Mouse (Mus musculus) CH12.LX (cell line): ENCODE results near the gene Lrch4. TPM values are rescaled to one million over a fixed set of nuclear protein-coding genes. Genes with fewer than 3 reads are reported as not detected.

Experiments
- DNase-seq: peaks from one replicate; pipeline ENCODE4 v3.0.0-alpha.2; 2013; ENCODE audit errors: extremely low read depth
- H3K27ac ChIP-seq: 2 replicates; pipeline ENCODE4 v1.5.1; 2012; ENCODE audit warnings: low read depth, mild to moderate bottlenecking, control low read depth, moderate library complexity; ENCODE audit not compliant: insufficient read depth
- H3K27me3 ChIP-seq: replicated peaks from 2 replicates; pipeline ENCODE3; 2012; ENCODE audit warnings: inconsistent platforms
- H3K36me3 ChIP-seq, 2 experiments: replicated peaks in 1 of 2; 2 replicates each; pipeline versions ENCODE3 to v1.6.1; 2012; ENCODE audit warnings: inconsistent platforms in 1 of 2, low read length in 1 of 2, mild to moderate bottlenecking in 1 of 2, mixed read lengths in 1 of 2, moderate library complexity in 1 of 2; ENCODE audit not compliant: control insufficient read depth in 1 of 2, insufficient read depth in 1 of 2
- H3K4me1 ChIP-seq, 2 experiments: 2 replicates each; pipeline ENCODE4 v1.6.1; 2012; ENCODE audit warnings: inconsistent platforms in 1 of 2, moderate library complexity in 1 of 2; ENCODE audit not compliant: insufficient read depth in 2 of 2, control insufficient read depth in 1 of 2
- H3K4me2 ChIP-seq: 2 replicates; pipeline ENCODE4 v1.6.1; 2012; ENCODE audit warnings: low read depth, mild to moderate bottlenecking, control low read depth; ENCODE audit not compliant: poor library complexity, insufficient read depth, severe bottlenecking
- H3K4me3 ChIP-seq, 3 experiments: fragments of 150-350 bp in 1 of 3; sonication (generic) in 1 of 3; replicated peaks in 1 of 3; 2 replicates each; pipeline versions ENCODE3 to v1.5.1; 2011 to 2012; ENCODE audit warnings: low read depth in 2 of 3, low read length in 2 of 3, mild to moderate bottlenecking in 2 of 3, moderate library complexity in 2 of 3, control low read depth in 1 of 3, improper control_type of control experiment in 1 of 3, inconsistent platforms in 1 of 3, mixed read lengths in 1 of 3; ENCODE audit not compliant: poor library complexity in 1 of 3
- H3K79me2 ChIP-seq: replicated peaks from 2 replicates; pipeline ENCODE4 v1.6.1; 2012; ENCODE audit warnings: mild to moderate bottlenecking, moderate library complexity; ENCODE audit not compliant: control insufficient read depth, poor library complexity, insufficient read depth, severe bottlenecking; ENCODE audit errors: extremely low read depth
- H3K9ac ChIP-seq: 2 replicates; pipeline ENCODE4 v1.6.1; 2012; ENCODE audit warnings: low read depth, mild to moderate bottlenecking, control low read depth, moderate library complexity; ENCODE audit not compliant: insufficient read depth
- H3K9me3 ChIP-seq: replicated peaks from 2 replicates; pipeline ENCODE3; 2012; ENCODE audit warnings: low read length, inconsistent platforms, mixed read lengths
- BHLHE40 ChIP-seq: IDR thresholded peaks from 2 replicates; pipeline ENCODE4 v1.6.1; 2011; ENCODE audit warnings: mild to moderate bottlenecking, low read depth, low read length, improper control_type of control experiment
- CHD2 ChIP-seq: IDR thresholded peaks from 2 replicates; pipeline ENCODE4 v1.6.1; 2011; ENCODE audit warnings: low read length, improper control_type of control experiment
- CTCF ChIP-seq, 2 experiments: IDR thresholded peaks in 1 of 2; conservative IDR thresholded peaks in 1 of 2; 2 replicates each; pipeline ENCODE4 v1.5.1; 2011 to 2012; ENCODE audit warnings: low read depth in 2 of 2, low read length in 2 of 2, improper control_type of control experiment in 1 of 2, inconsistent platforms in 1 of 2, mild to moderate bottlenecking in 1 of 2, moderate library complexity in 1 of 2
- E2F4 ChIP-seq: IDR thresholded peaks from 2 replicates; pipeline ENCODE4 v1.6.1; 2011; ENCODE audit warnings: low read depth, low read length, improper control_type of control experiment; ENCODE audit not compliant: insufficient replicate concordance
- ELF1 ChIP-seq: IDR thresholded peaks from 2 replicates; pipeline ENCODE4 v1.6.1; 2014; ENCODE audit warnings: low read depth, mild to moderate bottlenecking, inconsistent platforms, low read length, improper control_type of control experiment
- EP300 ChIP-seq: IDR thresholded peaks from 2 replicates; pipeline ENCODE4 v1.6.1; 2011; ENCODE audit warnings: low read length, improper control_type of control experiment
- HCFC1 ChIP-seq: IDR thresholded peaks from 2 replicates; pipeline ENCODE4 v1.6.1; 2012; ENCODE audit warnings: low read depth, mild to moderate bottlenecking, inconsistent platforms, low read length, improper control_type of control experiment
- IRF4 ChIP-seq: IDR thresholded peaks from 2 replicates; pipeline ENCODE4 v1.6.1; 2014; ENCODE audit warnings: low read depth, mild to moderate bottlenecking, inconsistent platforms, low read length, improper control_type of control experiment
- JUN ChIP-seq: IDR thresholded peaks from 2 replicates; pipeline ENCODE4 v1.6.1; 2011; ENCODE audit warnings: low read depth, mild to moderate bottlenecking, low read length, improper control_type of control experiment, moderate library complexity; ENCODE audit not compliant: insufficient read depth
- MAFK ChIP-seq: IDR thresholded peaks from 2 replicates; pipeline ENCODE4 v1.6.1; 2011; ENCODE audit warnings: low read length, improper control_type of control experiment; ENCODE audit not compliant: insufficient replicate concordance
- MAX ChIP-seq: IDR thresholded peaks from 2 replicates; pipeline ENCODE4 v1.6.1; 2011; ENCODE audit warnings: low read length, improper control_type of control experiment
- MAZ ChIP-seq: IDR thresholded peaks from 2 replicates; pipeline ENCODE4 v1.6.1; 2012; ENCODE audit warnings: low read depth, mild to moderate bottlenecking, inconsistent platforms, low read length, improper control_type of control experiment, moderate library complexity
- MEF2A ChIP-seq: IDR thresholded peaks from 2 replicates; pipeline ENCODE4 v1.6.1; 2014; ENCODE audit warnings: low read depth, mild to moderate bottlenecking, inconsistent platforms, low read length, improper control_type of control experiment, borderline replicate concordance
- MXI1 ChIP-seq: IDR thresholded peaks from 2 replicates; pipeline ENCODE4 v1.6.1; 2011; ENCODE audit warnings: mild to moderate bottlenecking, low read depth, low read length, improper control_type of control experiment
- MYC ChIP-seq: IDR thresholded peaks from 2 replicates; pipeline ENCODE4 v1.6.1; 2011; ENCODE audit warnings: low read depth, mild to moderate bottlenecking, improper control_type of control experiment, low read length
- NELFE ChIP-seq: IDR thresholded peaks from 2 replicates; pipeline ENCODE4 v1.6.1; 2011; ENCODE audit warnings: low read depth, low read length, improper control_type of control experiment
- NRF1 ChIP-seq: IDR thresholded peaks from 2 replicates; pipeline ENCODE4 v1.6.1; 2014; ENCODE audit warnings: low read depth, mild to moderate bottlenecking, inconsistent platforms, low read length, improper control_type of control experiment, moderate library complexity
- POLR2A ChIP-seq: IDR thresholded peaks from 2 replicates; pipeline ENCODE4 v1.6.1; 2011; ENCODE audit warnings: low read depth, mild to moderate bottlenecking, improper control_type of control experiment, low read length
- RAD21 ChIP-seq: IDR thresholded peaks from 2 replicates; pipeline ENCODE4 v1.6.1; 2011; ENCODE audit warnings: low read depth, mild to moderate bottlenecking, low read length, improper control_type of control experiment, moderate library complexity
- TBP ChIP-seq: conservative IDR thresholded peaks from 2 replicates; pipeline ENCODE4 v1.6.1; 2011; ENCODE audit warnings: low read depth, low read length, improper control_type of control experiment
- TCF12 ChIP-seq: IDR thresholded peaks from 2 replicates; pipeline ENCODE4 v1.6.1; 2014; ENCODE audit warnings: low read depth, mild to moderate bottlenecking, inconsistent platforms, low read length, improper control_type of control experiment
- USF1 ChIP-seq: IDR thresholded peaks from 2 replicates; pipeline ENCODE4 v1.6.1; 2014; ENCODE audit warnings: low read depth, mild to moderate bottlenecking, inconsistent platforms, low read length, improper control_type of control experiment
- USF2 ChIP-seq: conservative IDR thresholded peaks from 2 replicates; pipeline ENCODE4 v1.6.1; 2011; ENCODE audit warnings: low read depth, low read length, improper control_type of control experiment
- ZC3H11A ChIP-seq: IDR thresholded peaks from 2 replicates; pipeline ENCODE4 v1.6.1; 2012; ENCODE audit warnings: low read depth, mild to moderate bottlenecking, inconsistent platforms, low read length, improper control_type of control experiment
- ZKSCAN1 ChIP-seq: IDR thresholded peaks from 2 replicates; pipeline ENCODE4 v1.6.1; 2012; ENCODE audit warnings: low read depth, inconsistent platforms, low read length, improper control_type of control experiment, borderline replicate concordance
- ZNF384 ChIP-seq: IDR thresholded peaks from 2 replicates; pipeline ENCODE4 v1.6.1; 2012; ENCODE audit warnings: low read depth, low read length, improper control_type of control experiment, inconsistent platforms
- dilution Hi-C: fragments of 300-500 bp; cut with MboI; formaldehyde crosslinking; loops from 2 replicates; pipeline ENCODE4 v1.14.3; 2020; ENCODE audit warnings: low sequenced_read_pairs; ENCODE audit not compliant: extremely low pct_unique_long_range_greater_than_20kb, extremely low pct_ligation_motif_present
- in situ Hi-C: fragments of 300-500 bp; cut with MboI; formaldehyde crosslinking; loops from 3 replicates; pipeline ENCODE4 v1.14.3; 2019; ENCODE audit warnings: low sequenced_read_pairs, low pct_ligation_motif_present, low pct_unique_long_range_greater_than_20kb, mixed read lengths
- polyA plus RNA-seq: library from polyadenylated mRNA; unstranded; fragments of >175 nt; gene quantifications from 2 replicates; pipeline ENCODE4 v1.2.1, GENCODE M21; 2012; ENCODE audit warnings: low read depth; ENCODE audit not compliant: insufficient read length
- total RNA-seq, 2 experiments: library from RNA; depleted of rRNA; stranded (reverse); fragments of 300-350 nt in 1 of 2; fragments of >200 nt in 1 of 2; gene quantifications; 2 replicates each; pipeline ENCODE4 v1.2.3; 2012 to 2014

Lrch4 gene
- total and polyA plus RNA-seq, 3 experiments, result 9.9 to 62.1 (median 25.6) TPM

GRCm38 (mm10) chr5:137647827-137648601 is 19.1 kb downstream of the Lrch4 start:
- Histone ChIP-seq H3K4me2 (no peak overlapping the region), H3K27me3 (no peaks in the 10 kb centered on the region), H3K4me1 (peaks cover 8 to 58% of the 10 kb centered on the region in 2 experiments), H3K27ac (no peak overlapping the region), H3K79me2 (no peaks in the 10 kb centered on the region), H3K9ac (no peak overlapping the region), H3K4me3 (no peak overlapping the region), H3K9me3 (no peaks in the 10 kb centered on the region), H3K36me3 (peaks cover 1 to 29% of the 10 kb centered on the region in 2 experiments)
- TF ChIP-seq USF1 (no peak), NRF1 (no peak)
- dilution Hi-C loops, result no loop called here
- no peak for DNase-seq
- in situ Hi-C loops, result no loop called here

GRCm38 (mm10) chr5:137649251-137649650 is 20.3 kb downstream of the Lrch4 start:
- peak overlapping the region; percentile 29 for H3K27ac ChIP-seq
- in situ Hi-C loops, result no loop called here

GRCm38 (mm10) chr5:137649669-137650571 is 21.0 kb downstream of the Lrch4 start:
- Histone ChIP-seq H3K4me3 (peak overlapping the region in 2 of 3 experiments; percentile 1 to 13), H3K4me2 (peak overlapping the region; percentile 54), H3K4me1 (peaks cover 8 to 58% of the 10 kb centered on the region in 2 experiments), H3K27ac (peak overlapping the region; percentile 29), H3K36me3 (peaks cover 5 to 40% of the 10 kb centered on the region in 2 experiments), H3K27me3 (no peaks in the 10 kb centered on the region), H3K9me3 (no peaks in the 10 kb centered on the region), H3K79me2 (no peaks in the 10 kb centered on the region), H3K9ac (peak overlapping the region; percentile 20; the same call in 1 of the 2 replicates)
- in situ Hi-C loops, result loop anchor here (5.0 kb wide), 1 partner anchor 112 kb away; no protein-coding TSS in a partner anchor
- peak; percentile 75 for DNase-seq
- dilution Hi-C loops, result no loop called here
- peak; percentile 47; the same call in 1 of the 2 replicates for TF ChIP-seq TCF12
- 0 out of 2 replicates have a peak, but pooled peaks have one; percentile 17 for TF ChIP-seq MAX
- TF ChIP-seq BHLHE40, result peak; percentile 68; the same call in 1 of the 2 replicates
- no peak for TF ChIP-seq MAFK
- TF ChIP-seq MYC, result no peak
- peak; percentile 40; the same call in 1 of the 2 replicates for TF ChIP-seq MXI1
- TF ChIP-seq TBP, result 0 out of 2 replicates have a peak, but pooled peaks have one; percentile 22
- TF ChIP-seq ELF1, result 0 out of 2 replicates have a peak, but pooled peaks have one; percentile 31
- peak; percentile 72 for TF ChIP-seq ZNF384
- no peak for TF ChIP-seq EP300
- 0 out of 2 replicates have a peak, but pooled peaks have one; percentile 26 for TF ChIP-seq POLR2A
- no peak for TF ChIP-seq CTCF (conservative IDR thresholded peaks at IDR 0.05 in 1 of 2, IDR thresholded peaks at IDR 0.05 in 1 of 2; ENCODE audit: low read depth in 2 of 2, low read length in 2 of 2)
- TF ChIP-seq MAZ, result 0 out of 2 replicates have a peak, but pooled peaks have one; percentile 67
- TF ChIP-seq USF1, result peak; percentile 50
- peak; percentile 30; the same call in 1 of the 2 replicates for TF ChIP-seq CHD2

More at GRCm38 (mm10) chr5:137649251-137649650, 20.3 kb downstream of the Lrch4 start:
- H3K9ac ChIP-seq, result no peak overlapping the region
- peaks cover 8 to 58% of the 10 kb centered on the region in 2 experiments for H3K4me1 ChIP-seq
- no peak for TF ChIP-seq RAD21
- no peak for TF ChIP-seq NELFE
- no peak for TF ChIP-seq BHLHE40
- TF ChIP-seq E2F4, result no peak
- no peak for TF ChIP-seq IRF4
- TF ChIP-seq POLR2A, result no peak
- no peak for TF ChIP-seq USF2
- no peak for TF ChIP-seq MAZ
- TF ChIP-seq ZC3H11A, result no peak
- TF ChIP-seq HCFC1, result no peak
- no peak for TF ChIP-seq JUN
- TF ChIP-seq MEF2A, result no peak
- no peak for TF ChIP-seq ELF1
- no peak for TF ChIP-seq ZKSCAN1
- H3K79me2 ChIP-seq, result no peaks in the 10 kb centered on the region
- no peak overlapping the region for H3K4me3 ChIP-seq
- DNase-seq, result peak; percentile 63
- H3K27me3 ChIP-seq, result no peaks in the 10 kb centered on the region
- no peaks in the 10 kb centered on the region for H3K9me3 ChIP-seq
- peak overlapping the region; percentile 54 for H3K4me2 ChIP-seq
- dilution Hi-C loops, result no loop called here
- peaks cover 5 to 34% of the 10 kb centered on the region in 2 experiments for H3K36me3 ChIP-seq
